Mouse (Mus musculus) cerebellum, adult 11-12 months (tissue): ENCODE results near the gene Fank1.
A peak's percentile ranks its signal among the peaks of the same experiment; 100 is the strongest.
"Not testable (repeated sequence)": the region's sequence is repeated elsewhere in the genome, so short reads cannot be mapped to it uniquely, and the experiment has no call there.

ENCODE experiments used
- DNase-seq: peaks from one replicate; pipeline ENCODE4 v3.0.0; 2022

The Fank1 gene

DNA sequence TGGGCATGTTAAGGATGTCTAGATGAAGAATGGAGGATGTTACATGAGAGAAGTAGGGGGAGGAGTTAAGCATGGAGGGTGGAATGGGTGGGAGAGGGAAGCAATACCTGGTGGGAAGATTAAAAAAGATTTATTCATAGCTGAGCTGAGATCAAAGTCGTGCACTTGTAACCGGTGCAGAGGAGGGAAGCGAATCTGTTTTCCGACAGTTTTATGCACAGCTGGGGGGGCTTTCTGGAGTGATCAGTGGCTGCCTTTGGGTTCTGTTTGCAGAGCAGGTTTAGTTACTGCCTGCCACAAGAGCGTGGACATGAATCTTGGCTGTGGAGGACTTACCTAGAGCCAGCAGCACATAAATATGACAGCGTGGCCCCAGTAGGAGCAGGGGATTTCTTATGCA is 65.4 kb downstream of the Fank1 start:
- no peak for DNase-seq

DNA sequence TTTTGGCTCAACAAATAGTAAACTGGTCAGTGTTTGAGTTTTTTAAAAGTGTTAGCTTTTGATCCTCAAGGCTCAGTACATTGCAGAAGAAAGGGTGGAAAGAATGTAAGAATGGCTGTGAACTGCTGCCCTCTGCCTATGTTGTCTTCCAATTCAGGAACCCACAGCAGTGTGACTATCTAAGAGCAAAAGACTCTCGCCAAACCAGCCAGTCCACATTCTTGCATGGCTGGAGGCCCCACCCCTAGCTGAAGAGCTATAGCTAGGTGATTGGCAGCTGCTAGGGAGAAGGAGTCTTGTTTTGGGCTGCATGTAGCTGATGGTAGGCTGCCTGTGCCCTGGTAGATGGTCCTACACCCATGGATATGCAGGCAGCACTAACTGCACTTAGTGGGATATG is 70.5 kb downstream of the Fank1 start:
- no peak for DNase-seq

GRCm38 (mm10) chr7:133848180-133848579 is 71.5 kb downstream of the Fank1 start:
- no peak for DNase-seq

DNA sequence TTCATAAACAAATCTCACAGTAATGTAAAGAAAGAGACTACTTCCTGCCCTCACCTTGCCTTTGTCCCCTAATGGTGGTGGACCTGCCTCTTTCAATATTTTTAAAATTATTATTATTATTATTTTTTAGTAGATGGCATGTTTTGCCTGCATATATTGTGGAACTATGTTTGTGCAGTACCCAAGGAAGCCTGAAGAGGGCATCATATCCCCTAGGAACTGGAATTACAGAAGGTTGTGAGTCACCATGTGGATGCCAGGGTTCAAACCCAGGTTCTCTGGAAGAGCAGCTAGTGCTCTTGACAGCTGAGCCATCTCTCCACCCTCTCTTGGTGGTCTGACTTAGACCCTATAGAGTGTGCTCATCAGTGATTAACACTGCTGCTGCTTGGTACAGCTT is 74.1 kb downstream of the Fank1 start:
- no peak for DNase-seq

GRCm38 (mm10) chr7:133856278-133856677 is 79.6 kb downstream of the Fank1 start:
- peak; percentile 36 for DNase-seq

GRCm38 (mm10) chr7:133858506-133858905 is 81.8 kb downstream of the Fank1 start:
- DNase-seq = peak; percentile 3

DNA sequence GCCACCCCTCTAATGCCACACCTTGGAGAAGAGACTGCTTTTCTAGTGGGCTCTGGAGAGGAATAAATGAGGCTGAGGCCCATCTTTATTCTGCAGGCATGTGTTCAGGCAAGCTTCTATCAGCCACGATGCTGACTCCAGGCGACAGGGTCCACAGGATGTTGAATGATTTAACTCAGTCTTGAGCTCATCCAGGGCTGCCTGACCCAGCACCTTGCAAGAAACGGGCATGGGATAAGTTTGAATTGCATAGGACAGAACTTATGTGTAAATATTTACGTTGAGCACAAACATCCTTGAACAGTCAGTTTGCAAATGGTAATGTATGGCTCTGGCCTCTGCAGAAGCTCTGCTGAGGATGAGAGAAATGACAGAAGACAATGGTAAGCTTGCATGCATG is 82.9 kb downstream of the Fank1 start:
- no peak for DNase-seq

- no peak for DNase-seq
Observed at GRCm38 (mm10) chr7:133862233-133862632, 85.6 kb downstream of the Fank1 start.

DNA sequence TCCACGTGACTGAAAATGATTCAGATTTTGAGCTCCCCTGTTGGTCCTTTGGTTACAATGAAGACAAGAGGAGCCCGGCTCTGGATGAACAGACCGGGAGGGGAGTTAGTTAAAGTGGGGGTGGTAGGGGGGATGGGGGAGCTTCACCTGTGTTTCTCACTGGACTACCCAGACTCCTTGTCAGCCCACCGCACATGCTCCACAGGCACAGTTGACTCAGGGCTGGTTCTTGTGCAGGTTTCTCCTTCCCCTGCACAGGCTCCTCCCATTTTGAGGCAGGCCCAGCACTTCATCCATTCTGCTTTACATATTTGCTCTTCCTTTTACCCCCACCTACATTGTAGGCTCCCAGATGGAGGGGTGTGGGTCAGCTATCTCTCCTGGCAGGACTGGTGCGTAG is 86.1 kb downstream of the Fank1 start:
- no peak for DNase-seq

- no peak for DNase-seq
Observed at GRCm38 (mm10) chr7:133863151-133863550, 86.5 kb downstream of the Fank1 start.

DNA sequence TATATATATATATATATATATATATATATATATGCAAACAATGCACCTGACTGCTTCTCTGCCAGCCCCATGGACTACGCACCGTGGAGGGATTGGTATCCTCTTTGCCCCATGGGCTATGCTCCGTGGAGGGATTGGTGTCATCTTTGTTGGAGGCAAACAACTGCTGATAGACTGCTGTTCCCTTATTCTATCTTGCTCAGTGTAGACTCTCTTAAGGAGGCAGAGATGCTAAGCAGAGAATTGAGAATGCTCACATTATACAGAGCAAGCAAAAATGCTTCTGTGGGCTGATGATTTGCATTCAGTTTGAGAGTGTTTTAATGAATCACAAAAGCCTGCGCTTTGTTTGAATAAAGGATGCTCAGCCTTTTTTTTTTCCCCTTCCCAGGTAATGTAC is 87.0 kb downstream of the Fank1 start:
- no peak for DNase-seq

DNA sequence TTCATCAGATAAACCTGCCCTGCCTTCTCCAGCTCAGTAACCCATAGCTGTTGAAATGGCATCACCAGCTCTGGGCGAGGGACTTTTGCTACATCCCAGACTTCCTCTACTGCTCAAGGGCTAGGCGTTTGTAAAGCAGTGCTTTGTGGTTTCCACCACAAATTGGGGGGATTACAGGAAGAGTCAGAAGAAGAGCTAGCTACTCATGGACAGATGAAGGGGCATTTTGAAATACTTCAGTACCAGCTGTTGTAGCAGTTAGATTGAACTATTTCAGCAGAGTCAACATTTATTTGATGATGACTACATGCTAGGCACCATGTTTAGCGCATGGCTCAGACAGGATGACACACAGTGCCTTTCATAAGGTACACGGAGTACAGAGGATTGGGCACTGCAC is 93.6 kb downstream of the Fank1 start:
- DNase-seq = no peak

DNA sequence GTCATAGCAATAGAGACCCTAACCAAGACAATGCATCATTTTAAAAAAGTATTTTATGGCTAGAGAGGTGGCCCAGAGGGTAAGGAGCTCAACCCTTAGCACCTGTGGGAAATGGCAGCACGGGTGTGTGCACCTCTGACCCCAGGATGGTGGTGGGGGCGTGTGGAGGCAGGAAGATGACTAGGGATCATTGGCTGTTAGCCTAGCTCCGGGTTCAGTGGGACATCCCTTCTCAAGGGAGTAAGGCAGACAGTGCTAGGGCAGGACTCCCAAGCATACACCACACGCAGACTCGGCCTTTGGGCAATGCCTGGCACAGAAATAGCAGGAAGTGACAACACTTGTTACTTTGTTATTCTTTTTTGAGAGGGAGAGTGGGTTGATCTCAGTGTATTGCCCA is 96.0 kb downstream of the Fank1 start:
- DNase-seq = no peak

DNA sequence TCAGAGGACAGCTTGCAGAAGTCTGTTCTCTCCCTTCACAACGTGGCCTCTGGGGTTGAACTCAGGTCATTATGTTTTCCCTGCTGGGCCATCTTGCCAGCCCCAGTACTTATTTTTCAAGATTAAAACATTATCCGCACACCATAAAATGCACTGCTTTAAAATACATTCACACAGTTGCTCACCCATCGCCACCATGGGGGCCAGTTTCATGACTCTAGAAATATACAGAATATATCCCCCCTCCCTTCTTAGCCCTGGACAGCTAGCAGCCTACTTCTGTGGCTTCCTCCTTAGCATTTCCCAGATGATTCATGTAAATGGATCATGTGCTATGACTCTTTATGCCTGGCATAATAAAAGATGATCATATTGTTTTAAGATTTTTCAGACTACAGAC is 99.5 kb downstream of the Fank1 start:
- no peak for DNase-seq

DNA sequence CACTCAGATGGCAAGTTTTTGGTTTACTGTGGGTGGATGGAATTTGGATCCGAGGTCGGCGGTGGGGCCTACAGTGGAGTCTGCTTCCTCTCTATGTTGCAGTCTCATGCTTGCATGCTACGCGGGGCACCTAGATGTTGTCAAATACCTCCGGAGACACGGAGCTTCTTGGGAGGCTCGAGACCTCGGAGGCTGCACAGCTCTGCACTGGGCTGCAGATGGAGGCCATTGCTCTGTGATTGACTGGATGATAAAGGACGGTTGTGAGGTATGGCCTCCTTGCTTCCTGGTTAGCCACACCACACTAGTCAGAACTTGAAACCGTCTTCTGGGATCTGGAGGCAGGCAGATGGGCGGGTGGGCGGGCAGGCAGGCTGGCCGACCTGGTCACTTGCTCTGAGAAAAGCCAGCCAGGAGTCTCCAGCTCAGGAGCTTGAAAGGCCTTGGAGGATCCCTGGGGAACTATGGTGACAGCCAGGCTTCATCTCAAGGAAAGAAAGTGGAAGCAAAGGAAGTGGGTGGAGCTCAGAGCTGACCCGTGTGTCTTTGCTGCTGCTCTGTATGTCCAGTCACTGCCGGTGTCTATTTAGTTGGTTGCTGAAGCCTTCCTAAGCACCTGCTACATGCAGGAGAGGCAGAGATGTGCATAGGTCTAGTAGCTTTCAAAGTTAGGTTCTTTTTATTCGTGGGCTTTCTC is 100.1 kb downstream of the Fank1 start:
- DNase-seq = no peak

DNA sequence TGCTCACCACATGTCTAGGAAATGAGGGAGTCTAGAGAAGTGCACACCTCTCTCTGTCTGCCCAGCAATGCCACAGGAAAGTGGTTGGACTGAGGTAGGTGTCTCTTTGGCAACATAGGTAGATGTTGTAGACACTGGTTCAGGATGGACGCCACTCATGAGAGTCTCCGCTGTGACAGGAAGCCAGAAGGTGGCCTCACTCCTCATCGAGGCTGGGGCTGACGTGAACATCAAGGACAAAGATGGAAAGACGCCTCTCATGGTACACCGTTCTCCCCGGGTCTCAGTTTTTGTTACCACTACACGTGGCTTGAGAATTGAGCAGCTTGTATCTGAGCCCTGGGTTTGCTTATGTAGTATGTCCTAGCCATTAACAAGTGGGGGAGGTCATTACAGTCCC is 103.1 kb downstream of the Fank1 start:
- DNase-seq = no peak

GRCm38 (mm10) chr7:133884759-133885431 is 108.2 kb downstream of the Fank1 start:
- not testable (repeated sequence) for DNase-seq

DNA sequence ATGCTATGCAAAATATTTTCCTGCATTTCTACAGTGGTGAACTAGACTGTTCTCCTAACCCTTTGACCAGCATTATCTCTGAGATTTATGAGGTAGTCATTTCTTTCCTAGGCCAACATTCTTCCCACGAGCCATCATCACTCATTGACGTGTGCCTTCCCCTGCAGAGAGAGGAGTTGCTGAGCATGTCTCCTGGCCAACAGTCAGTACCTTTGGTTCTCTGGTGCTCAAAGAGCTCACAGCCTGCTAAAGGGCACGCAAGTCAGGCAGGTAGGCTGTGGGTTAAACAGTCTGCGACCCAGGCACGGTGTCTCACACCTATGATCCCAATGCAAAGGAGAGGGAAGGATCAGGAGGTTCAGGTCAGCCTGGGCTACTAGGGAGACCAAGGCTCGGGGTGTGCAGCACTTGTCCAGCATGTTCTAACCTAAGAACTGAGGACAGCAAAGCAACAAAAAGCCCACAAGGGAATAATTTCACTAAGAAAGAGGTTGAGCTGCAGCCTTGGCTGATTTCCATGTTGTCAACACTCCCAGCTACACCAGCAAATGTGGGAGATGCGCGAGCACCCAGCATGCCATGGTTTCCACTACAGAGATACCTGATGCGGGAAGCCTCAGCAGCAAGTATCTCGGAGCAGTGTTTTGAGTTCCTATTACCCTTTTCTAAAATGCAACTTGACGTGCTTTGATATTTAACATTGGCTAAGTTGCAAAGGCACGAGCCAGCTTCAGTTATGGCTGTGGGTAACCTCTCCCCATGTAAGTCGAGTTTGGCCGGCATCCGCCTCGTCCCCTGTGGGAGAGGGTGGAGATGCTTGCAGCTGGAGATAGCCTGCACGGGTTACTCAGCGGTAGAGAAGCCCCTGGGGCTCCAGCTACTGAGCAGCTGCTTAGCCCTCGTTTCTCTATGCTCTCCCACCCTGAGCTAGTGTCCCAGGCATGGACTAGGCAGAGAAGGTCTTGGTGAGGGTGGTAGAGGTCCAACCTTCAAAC is 112.6 kb downstream of the Fank1 start:
- DNase-seq = no peak

DNA sequence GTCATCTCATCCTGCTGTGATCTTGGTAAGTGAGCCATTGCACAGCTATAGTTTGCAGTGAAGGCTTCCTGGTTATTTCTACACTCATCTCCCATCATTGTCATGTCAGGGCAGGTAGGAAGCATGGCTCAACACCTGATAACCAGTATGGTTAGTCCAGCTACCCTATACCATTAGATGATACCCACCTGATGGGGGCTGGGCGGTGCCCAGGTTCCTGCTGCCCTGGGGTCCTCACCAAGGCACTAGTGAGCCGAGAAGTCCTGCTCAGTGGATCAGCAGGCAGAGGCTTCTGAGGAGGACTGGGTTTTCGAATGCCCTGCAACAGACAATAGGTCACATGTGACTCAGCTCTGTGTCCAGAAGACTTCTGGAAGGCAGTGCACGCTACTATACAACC is 113.3 kb downstream of the Fank1 start:
- no peak for DNase-seq

GRCm38 (mm10) chr7:133891298-133891697 is 114.6 kb downstream of the Fank1 start:
- no peak for DNase-seq

DNA sequence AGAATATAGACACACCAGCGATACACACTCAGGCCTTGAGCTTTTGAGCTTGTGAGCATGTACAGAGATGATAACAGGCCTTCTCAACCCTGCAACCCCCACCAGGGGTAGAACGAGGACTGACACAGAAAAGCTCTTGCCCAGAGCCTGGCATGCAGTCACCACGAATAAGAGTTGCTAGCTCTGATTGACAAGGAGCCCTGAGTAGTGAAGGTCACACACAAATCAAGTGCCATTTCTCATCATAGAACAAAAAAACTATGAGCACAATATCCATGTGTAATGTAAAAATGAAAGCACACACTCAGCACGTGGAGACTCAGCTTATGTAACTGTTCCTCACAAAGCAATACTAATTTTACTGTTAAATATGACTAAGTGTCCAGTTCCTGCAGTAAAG is 115.1 kb downstream of the Fank1 start:
- no peak for DNase-seq

GRCm38 (mm10) chr7:133899391-133899790 is 122.7 kb downstream of the Fank1 start:
- no peak for DNase-seq

DNA sequence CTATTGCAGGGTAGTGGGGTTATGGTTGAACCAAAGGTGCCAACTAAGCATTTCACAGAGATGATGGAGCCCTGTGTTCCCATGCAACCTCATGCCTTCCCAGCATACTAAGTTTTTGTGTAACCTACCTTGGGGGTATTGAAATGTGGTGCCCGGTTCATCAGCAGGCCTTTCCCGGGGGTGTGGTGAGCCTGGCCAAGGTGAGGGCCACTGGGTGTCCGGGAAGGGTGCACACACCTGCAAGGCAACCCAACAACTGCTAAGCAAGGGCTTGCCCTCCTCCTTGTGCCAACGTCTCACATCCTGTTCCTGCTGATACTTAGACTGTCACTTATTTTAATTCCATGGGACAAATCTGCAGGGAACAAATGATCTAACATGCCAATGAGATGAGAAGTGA is 132.3 kb downstream of the Fank1 start:
- no peak for DNase-seq
